Mouse (Mus musculus) WW6 (cell line): ENCODE measurements around the gene Utp11.

Source experiments
- DNase-seq: peaks from one replicate; pipeline ENCODE4 v3.0.0-alpha.2; 2013; ENCODE audit warnings: low read depth, low spot score

Gene Utp11

GRCm38 (mm10) chr4:124704797-124705474 lies 11.5 kb upstream of the Utp11 start:
- DNase-seq, result no peak

GRCm38 (mm10) chr4:124703881-124704796 lies 10.7 kb upstream of the Utp11 start:
- DNase-seq, result no peak

- no peak for DNase-seq
Observed at GRCm38 (mm10) chr4:124703406-124703805, 10.0 kb upstream of the Utp11 start.

GRCm38 (mm10) chr4:124701916-124702315 lies 8.5 kb upstream of the Utp11 start:
- no peak for DNase-seq

- DNase-seq, result no peak
Observed at GRCm38 (mm10) chr4:124701052-124701845, 7.8 kb upstream of the Utp11 start.

GRCm38 (mm10) chr4:124700248-124700971 lies 7.0 kb upstream of the Utp11 start, which contains the start of gene Fhl3:
TSS of gene Fhl3 (plus strand) at chr4:124700701.
- DNase-seq, result no peak

- DNase-seq, result no peak
Observed at GRCm38 (mm10) chr4:124699791-124700190, 6.4 kb upstream of the Utp11 start.

GRCm38 (mm10) chr4:124695786-124696516 lies 2.6 kb upstream of the Utp11 start:
- no peak for DNase-seq

GRCm38 (mm10) chr4:124694572-124694971 lies 1.2 kb upstream of the Utp11 start:
- no peak for DNase-seq

- no peak for DNase-seq
Observed at GRCm38 (mm10) chr4:124692416-124692861, 961 bp downstream of the Utp11 start.

GRCm38 (mm10) chr4:124691455-124691854 lies 1.9 kb downstream of the Utp11 start:
- no peak for DNase-seq

- no peak for DNase-seq
Observed at GRCm38 (mm10) chr4:124685897-124686402, 7.5 kb downstream of the Utp11 start.

- no peak for DNase-seq
Observed at GRCm38 (mm10) chr4:124685453-124685852, 7.9 kb downstream of the Utp11 start.

- DNase-seq, result no peak
Observed at GRCm38 (mm10) chr4:124685004-124685403, 8.4 kb downstream of the Utp11 start.

GRCm38 (mm10) chr4:124683474-124683873 lies 9.9 kb downstream of the Utp11 start:
- no peak for DNase-seq

- DNase-seq, result no peak
Observed at GRCm38 (mm10) chr4:124682270-124682669, 11.1 kb downstream of the Utp11 start.

- DNase-seq, result no peak
Observed at GRCm38 (mm10) chr4:124675958-124676357, 17.4 kb downstream of the Utp11 start.

GRCm38 (mm10) chr4:124675037-124675436 lies 18.4 kb downstream of the Utp11 start:
- no peak for DNase-seq

GRCm38 (mm10) chr4:124674334-124675032 lies 18.9 kb downstream of the Utp11 start:
- DNase-seq, result no peak
